In genomic region chr2:155949362-155949761, GRCm38 (mm10) we compare ENCODE assay signal across 12 mouse cellular contexts. TPM values are rescaled to one million over a fixed set of nuclear protein-coding genes. Genes with fewer than 3 reads are reported as not detected.
DNase-seq lines count a peak whose midpoint lies in the region.
"Had no signal": no experiment of that assay in that cellular context is flagged by ENCODE, and none has a peak within 500 bp of the region (broad histone marks: within the 10 kb centered on the region; RNA-seq: fewer than 3 reads in every experiment).

No protein-coding gene starts in this region.

- intact Hi-C loops in heart, postnatal 10 days (cut with DNase I) = no loop called here
- intact Hi-C loops in heart, postnatal 14 days (cut with DNase I) = loop anchor here (10.0 kb wide), 1 partner anchor 255 kb away; the partner anchor contains the start of gene Trpc4ap

- peak; percentile 92 for DNase-seq in heart, adult 11 months
- DNase-seq in heart, postnatal 10 days = no peak
- peak; percentile 72 for DNase-seq in NIH3T3 (ENCODE audit: low read depth)
- DNase-seq in forelimb bud, embryonic 11.5 days (ENCODE audit: low read depth, low spot score) = peak; percentile 76
- peak; percentile 69 for DNase-seq in mesoderm, embryonic 11.5 days (ENCODE audit: low read depth, low spot score)
- no peak for DNase-seq in layer of hippocampus, adult 18-20 months (ENCODE audit: low spot score in 2 of 2)
- DNase-seq in frontal cortex, postnatal 36 days (ENCODE audit: low spot score in 2 of 2) = no peak
- no peak for DNase-seq in heart, postnatal 14 days
- DNase-seq: kidney, adult 2 months; lung, adult 18-20 months had no signal

RNA-seq across cellular contexts. Expression of gene Gdf5, which starts 4.2 kb away (rescaled TPM):
- total RNA-seq in heart, postnatal 10 days (2021) = not detected
- total RNA-seq in layer of hippocampus, adult 18-20 months (2021) = under 1 TPM; 0.12 to 0.13 TPM
- not detected for total RNA-seq in heart, postnatal 14 days (2021)
- total RNA-seq: CH12.LX; common myeloid progenitor, adult 5-6 weeks had no signal

RNA-seq across cellular contexts. Expression of gene Cep250, which starts 6.9 kb away (rescaled TPM):
- 10 to 100 TPM in 1 of 2 experiments, 1 to 10 TPM in 1; 8.8 to 11.1 TPM for total RNA-seq in heart, postnatal 10 days (2021)
- 10 to 100 TPM; 18.8 to 21.7 TPM for total RNA-seq in layer of hippocampus, adult 18-20 months (2021)
- total RNA-seq in heart, postnatal 14 days (2021) = 1 to 10 TPM; 6.7 to 9.1 TPM

RNA-seq across cellular contexts. Expression of gene Gm15557, which starts 8.8 kb away (rescaled TPM):
- not detected for total RNA-seq in heart, postnatal 10 days (2021)
- total RNA-seq in layer of hippocampus, adult 18-20 months (2021) = not detected
- total RNA-seq in heart, postnatal 14 days (2021) = not detected
- total RNA-seq: CH12.LX; common myeloid progenitor, adult 5-6 weeks had no signal

RNA-seq across cellular contexts. Expression of gene Uqcc1, which starts 19.3 kb away (rescaled TPM):
- 100 to 1,000 TPM; 184 to 197 TPM for total RNA-seq in heart, postnatal 10 days (2021)
- 10 to 100 TPM; 83.7 to 84.9 TPM for total RNA-seq in layer of hippocampus, adult 18-20 months (2021)
- 100 to 1,000 TPM; 186 to 221 TPM for total RNA-seq in heart, postnatal 14 days (2021)

RNA-seq across cellular contexts. Expression of gene 6430550D23Rik, which starts 58.4 kb away (rescaled TPM):
- under 1 TPM; 0.27 to 0.74 TPM for total RNA-seq in heart, postnatal 10 days (2021)
- 1 to 10 TPM; 1.4 to 1.5 TPM for total RNA-seq in layer of hippocampus, adult 18-20 months (2021)
- under 1 TPM; 0.26 to 0.66 TPM for total RNA-seq in heart, postnatal 14 days (2021)
- total RNA-seq: common myeloid progenitor, adult 5-6 weeks had no signal

Comparison
In these comparisons a context has a peak if more than half of its experiments do, and no peak if none do; other contexts are left out.
1. DNase-seq: peak in heart, adult 11 months (single experiment), NIH3T3 (single experiment), forelimb bud, embryonic 11.5 days (single experiment) and mesoderm, embryonic 11.5 days (single experiment); none in heart, postnatal 10 days (0 of 2), layer of hippocampus, adult 18-20 months (0 of 2), frontal cortex, postnatal 36 days (0 of 2) and heart, postnatal 14 days (0 of 2).